12 mouse cellular contexts compared by ENCODE assay signal in genomic region chr4:34407181-34407580, GRCm38 (mm10).
"Had no signal": no experiment of that assay in that cellular context is flagged by ENCODE, and none has a peak within 500 bp of the region (broad histone marks: within the 10 kb centered on the region; RNA-seq: fewer than 3 reads in every experiment).

No protein-coding gene starts in this region.

- H3K9me3 ChIP-seq: limb, embryonic 15.5 days; liver, embryonic 12.5 days; midbrain, embryonic 15.5 days; neural tube, embryonic 12.5 days had no signal

- H3K36me3 ChIP-seq: limb, embryonic 15.5 days; liver, embryonic 12.5 days; midbrain, embryonic 15.5 days; neural tube, embryonic 12.5 days had no signal

- H3K4me1 ChIP-seq: limb, embryonic 15.5 days; liver, embryonic 12.5 days; midbrain, embryonic 15.5 days; neural tube, embryonic 12.5 days had no signal

- H3K4me3 ChIP-seq: limb, embryonic 15.5 days; liver, embryonic 12.5 days; midbrain, embryonic 15.5 days; neural tube, embryonic 12.5 days had no signal

- H3K27ac ChIP-seq: limb, embryonic 15.5 days; liver, embryonic 12.5 days; midbrain, embryonic 15.5 days; neural tube, embryonic 12.5 days; stomach, postnatal 0 days had no signal

- H3K27me3 ChIP-seq: limb, embryonic 15.5 days; liver, embryonic 12.5 days; midbrain, embryonic 15.5 days; neural tube, embryonic 12.5 days had no signal

- H3K9ac ChIP-seq: limb, embryonic 15.5 days; liver, embryonic 12.5 days; lung, embryonic 14.5 days; midbrain, embryonic 15.5 days; neural tube, embryonic 12.5 days had no signal

- ATAC-seq: liver, embryonic 12.5 days; midbrain, embryonic 15.5 days had no signal

- H3K4me2 ChIP-seq: limb, embryonic 15.5 days; liver, embryonic 12.5 days; lung, embryonic 14.5 days; midbrain, embryonic 11.5 days; midbrain, embryonic 15.5 days; neural tube, embryonic 12.5 days had no signal

- DNase-seq: kidney, postnatal 10 days; layer of hippocampus, adult 9-11 months; layer of hippocampus, postnatal 36 days; lung, embryonic 14.5 days; lung, postnatal 10 days; lung, postnatal 4 days had no signal
